Mouse (Mus musculus) Patski (cell line): ENCODE measurements around the gene Crtc3. TPM values are rescaled to one million over a fixed set of nuclear protein-coding genes. Genes with fewer than 3 reads are reported as not detected.

ENCODE experiments used
- ATAC-seq: fragments of 100-300 bp; one replicate; pipeline ENCODE4 v1.8.0; 2021
- CTCF ChIA-PET: fragments of 350-600 bp; sonication (Branson Sonifier 250); formaldehyde crosslinking; loops from one replicate; lab custom pipeline; 2022; ENCODE audit warnings: inconsistent platforms; lab: Charles Lee
- POLR2A ChIA-PET: fragments of 350-600 bp; sonication (Branson Sonifier 250); formaldehyde crosslinking; loops from one replicate; lab custom pipeline; 2022; ENCODE audit warnings: antibody characterized with exemption, inconsistent platforms; lab: Charles Lee
- DNase-seq: peaks from one replicate; pipeline ENCODE4 v3.0.0-alpha.2; 2011; ENCODE audit warnings: low read depth, low spot score
- H3K27me3 ChIP-seq: fragments of 371-371 bp; one replicate; pipeline ENCODE4 v1.5.1; 2021
- CTCF ChIP-seq: fragments of 100-300 bp; IDR thresholded peaks from one replicate; pipeline ENCODE4 v1.5.1; 2021
- in situ Hi-C: fragments of 300-500 bp; cut with MboI; formaldehyde crosslinking; loops from 3 replicates; pipeline ENCODE4 v1.11.1; 2018; ENCODE audit warnings: low pct_unique_long_range_greater_than_20kb, mixed read lengths
- polyA plus RNA-seq: library from polyadenylated mRNA; unstranded; gene quantifications from one replicate; pipeline ENCODE4 v1.2.3, GENCODE M21; 2021

Crtc3 gene
- polyA plus RNA-seq, 1 experiment from 2014 or later, result 25.6 TPM

DNA sequence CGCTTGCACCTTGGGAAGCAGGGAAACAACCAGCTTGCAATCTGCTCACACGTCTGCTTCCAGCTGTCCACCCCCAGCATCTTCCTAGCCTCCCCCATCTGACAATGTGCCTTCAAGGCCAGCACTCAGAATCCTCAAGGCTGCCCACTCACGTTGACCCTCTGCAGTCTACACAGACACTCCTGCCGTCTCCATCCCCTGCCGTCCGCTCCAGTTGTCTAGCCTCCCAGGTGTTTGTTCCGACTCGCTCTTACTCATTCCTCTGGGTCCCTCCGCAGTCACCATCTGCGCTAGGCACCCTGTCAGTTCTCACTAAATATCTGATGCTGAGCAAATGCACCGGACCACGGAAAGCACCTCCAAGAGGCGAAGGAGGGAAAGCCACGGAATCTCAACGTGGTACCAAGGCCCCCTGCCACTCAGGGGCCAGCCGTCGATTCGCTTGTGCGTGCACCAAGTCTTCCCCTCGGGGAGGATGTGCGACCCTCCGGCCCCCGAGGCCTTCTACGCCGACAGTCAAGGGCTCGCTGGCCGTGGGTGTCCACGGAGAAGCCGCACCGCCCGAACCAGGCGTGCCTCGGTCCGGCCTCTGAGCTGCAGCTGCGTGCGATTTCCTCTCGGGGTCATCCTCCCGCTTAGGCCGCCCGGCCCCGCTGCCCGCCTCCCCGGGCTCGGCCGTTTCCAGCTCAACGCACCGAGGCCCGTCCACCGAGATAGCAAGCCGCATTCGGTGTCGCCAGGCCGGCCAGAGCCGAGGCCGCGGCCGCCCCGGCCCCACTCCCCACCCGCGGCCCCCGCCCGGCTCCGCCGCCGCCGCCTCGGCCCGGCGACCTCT is 739 bp downstream of the Crtc3 start:
- ChIA-PET POLR2A (interaction anchor here (0.6 to 2.2 kb wide), 8 partner anchors 11 to 147 kb away, joined by 3 to 5 read pairs (median 3); no protein-coding TSS in a partner anchor), CTCF (interaction anchor here (1.0 to 1.4 kb wide), 2 partner anchors 10 to 67 kb away, joined by 3 to 4 read pairs; no protein-coding TSS in a partner anchor)
- no peaks in the 10 kb centered on the region for H3K27me3 ChIP-seq
- ATAC-seq (peak; percentile 47), DNase-seq (no peak)
- TF ChIP-seq CTCF, result peak; percentile 51
- in situ Hi-C loops, result loop anchor here (5.0 to 25.0 kb wide), 3 partner anchors 53 to 301 kb away; partner anchors contain the start of gene Fes

DNA sequence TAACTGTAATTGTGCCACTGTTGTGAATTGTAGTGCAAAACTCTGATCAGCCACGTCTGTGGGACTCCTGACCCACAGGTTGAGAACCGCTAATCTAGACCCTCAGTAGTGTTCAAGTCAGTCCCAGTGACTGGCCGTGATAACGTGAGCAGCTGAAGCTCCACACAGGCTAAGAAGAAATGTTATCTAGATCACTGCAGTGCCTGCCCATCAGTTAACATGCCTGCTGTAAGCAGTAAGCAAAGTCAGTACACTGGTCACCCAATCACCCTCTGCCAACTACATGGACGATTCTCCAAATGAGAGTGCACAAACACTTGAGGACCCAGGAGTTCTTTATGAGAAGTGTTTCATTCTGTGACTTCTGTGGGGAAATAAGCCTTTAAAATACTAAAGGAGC is 3.0 kb downstream of the Crtc3 start:
- ATAC-seq (no peak), DNase-seq (no peak)
- TF ChIP-seq CTCF, result no peak
- ChIA-PET CTCF (interaction anchor here (1.3 kb wide), 1 partner anchor 16 kb away, joined by 3 read pairs; no protein-coding TSS in a partner anchor), POLR2A (no interaction called here)
- H3K27me3 ChIP-seq, result no peaks in the 10 kb centered on the region
- in situ Hi-C loops, result loop anchor here (5.0 to 25.0 kb wide), 3 partner anchors 51 to 298 kb away; partner anchors contain the start of gene Fes

DNA sequence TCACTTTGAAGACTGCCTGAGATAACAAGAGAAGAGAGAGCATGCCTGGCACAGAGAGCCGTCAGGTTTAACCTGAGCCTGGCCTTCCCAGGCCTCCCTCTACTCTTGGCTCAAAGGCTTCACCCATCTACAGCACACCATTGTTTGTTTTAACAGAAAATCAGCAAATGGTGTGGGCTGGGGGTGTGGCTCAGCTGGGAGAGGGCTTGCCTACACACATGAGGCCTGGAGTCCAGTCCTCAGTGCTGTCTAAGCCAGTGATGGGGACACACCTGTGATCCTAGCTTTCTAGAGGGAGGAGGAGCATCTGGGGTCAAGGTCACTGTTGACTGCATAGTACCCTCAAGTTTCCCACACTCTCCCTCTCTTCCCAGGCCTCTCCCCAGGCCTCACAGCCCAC is 6.0 kb downstream of the Crtc3 start:
- no peak for TF ChIP-seq CTCF
- CTCF ChIA-PET, result no interaction called here
- no peak for ATAC-seq
- DNase-seq, result no peak
- in situ Hi-C loops, result loop anchor here (10.0 to 25.0 kb wide), 2 partner anchors 48 to 295 kb away; partner anchors contain the start of gene Fes
- H3K27me3 ChIP-seq, result no peaks in the 10 kb centered on the region
- POLR2A ChIA-PET, result no interaction called here

- ATAC-seq (no peak), DNase-seq (no peak)
- H3K27me3 ChIP-seq, result no peaks in the 10 kb centered on the region
- ChIA-PET POLR2A (no interaction called here), CTCF (no interaction called here)
- in situ Hi-C loops, result loop anchor here (10.0 to 25.0 kb wide), 2 partner anchors 46 to 293 kb away; partner anchors contain the start of gene Fes
- no peak for TF ChIP-seq CTCF
These were observed 8.3 kb downstream of the Crtc3 start for GRCm38 (mm10) chr7:80680218-80680847.

GRCm38 (mm10) chr7:80672323-80672722 is 16.4 kb downstream of the Crtc3 start:
- CTCF ChIA-PET, result no interaction called here
- no peak for TF ChIP-seq CTCF
- ATAC-seq (no peak), DNase-seq (no peak)
- in situ Hi-C loops, result no loop called here
- H3K27me3 ChIP-seq, result no peaks in the 10 kb centered on the region
- POLR2A ChIA-PET, result no interaction called here

GRCm38 (mm10) chr7:80670889-80671288 is 17.8 kb downstream of the Crtc3 start:
- DNase-seq, result no peak
- POLR2A ChIA-PET, result no interaction called here
- no peak for TF ChIP-seq CTCF
- CTCF ChIA-PET, result no interaction called here
- no peak for ATAC-seq
- H3K27me3 ChIP-seq, result no peaks in the 10 kb centered on the region
- in situ Hi-C loops, result no loop called here

GRCm38 (mm10) chr7:80667190-80667589 is 21.5 kb downstream of the Crtc3 start:
- no peaks in the 10 kb centered on the region for H3K27me3 ChIP-seq
- ChIA-PET CTCF (no interaction called here), POLR2A (no interaction called here)
- DNase-seq, result no peak
- TF ChIP-seq CTCF, result no peak
- ATAC-seq, result no peak
- in situ Hi-C loops, result no loop called here

DNA sequence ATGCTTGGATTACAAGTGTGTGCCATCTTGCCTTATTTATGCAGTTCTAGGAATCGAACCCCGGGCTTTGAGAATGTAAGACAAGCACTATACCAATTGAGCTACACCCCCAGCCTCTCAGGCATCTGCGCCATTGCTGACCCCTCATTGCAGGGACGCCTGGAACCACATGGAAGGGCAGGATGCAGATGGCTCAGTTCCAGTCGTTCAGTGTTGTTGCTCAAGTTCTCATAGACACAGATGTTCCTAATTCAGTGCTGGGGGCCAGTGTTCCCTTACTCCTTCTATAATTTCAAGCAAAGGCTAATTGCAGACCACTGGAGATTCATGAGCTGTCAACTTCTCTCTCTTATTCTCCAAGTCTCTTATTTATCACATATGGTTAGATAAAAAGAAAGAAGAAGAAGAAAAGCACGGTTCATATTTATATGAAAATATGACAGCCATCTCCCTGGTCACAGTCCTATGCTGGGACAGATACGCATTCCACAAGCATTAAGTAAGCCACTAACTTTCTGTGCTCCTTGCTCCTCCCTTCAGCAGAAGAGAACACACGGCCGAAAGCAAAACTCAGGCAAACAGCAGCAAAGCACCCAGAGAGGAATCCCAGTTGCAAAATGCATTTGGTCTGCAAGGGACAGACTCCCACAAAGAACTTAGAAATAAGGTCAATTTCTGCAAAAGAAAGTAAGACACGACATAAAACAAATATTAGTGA is 22.3 kb downstream of the Crtc3 start:
- ATAC-seq (no peak), DNase-seq (no peak)
- no peak for TF ChIP-seq CTCF
- in situ Hi-C loops, result no loop called here
- POLR2A ChIA-PET, result no interaction called here
- no peaks in the 10 kb centered on the region for H3K27me3 ChIP-seq
- CTCF ChIA-PET, result interaction anchor here (1.2 kb wide), 1 partner anchor 83 kb away, joined by 3 read pairs; no protein-coding TSS in a partner anchor

DNA sequence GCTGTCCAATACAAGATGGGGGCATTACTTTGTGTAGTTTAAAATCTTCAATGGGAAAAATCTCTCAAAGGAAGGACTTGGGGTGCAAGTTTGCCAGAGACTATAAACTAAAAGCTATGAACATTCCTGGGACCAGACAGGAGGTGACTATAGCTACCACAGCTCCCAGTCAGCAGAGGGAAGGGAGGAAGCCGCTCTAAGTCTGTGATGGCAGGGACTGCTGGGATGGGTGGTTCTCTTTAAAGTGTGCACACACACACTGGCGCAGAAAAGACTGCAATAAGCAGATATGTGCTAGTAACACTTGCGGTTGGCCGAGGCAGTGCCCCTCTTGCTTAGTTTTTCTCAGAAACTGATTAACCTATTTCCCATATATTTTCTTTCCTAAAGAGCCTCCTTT is 27.6 kb downstream of the Crtc3 start:
- POLR2A ChIA-PET, result interaction anchor here (0.6 kb wide), 1 partner anchor 271 kb away, joined by 3 read pairs; no protein-coding TSS in a partner anchor
- CTCF ChIA-PET, result interaction anchor here (2.1 kb wide), 1 partner anchor 9 kb away, joined by 7 read pairs; no protein-coding TSS in a partner anchor
- H3K27me3 ChIP-seq, result no peaks in the 10 kb centered on the region
- in situ Hi-C loops, result no loop called here
- DNase-seq (no peak), ATAC-seq (no peak)
- no peak for TF ChIP-seq CTCF

DNA sequence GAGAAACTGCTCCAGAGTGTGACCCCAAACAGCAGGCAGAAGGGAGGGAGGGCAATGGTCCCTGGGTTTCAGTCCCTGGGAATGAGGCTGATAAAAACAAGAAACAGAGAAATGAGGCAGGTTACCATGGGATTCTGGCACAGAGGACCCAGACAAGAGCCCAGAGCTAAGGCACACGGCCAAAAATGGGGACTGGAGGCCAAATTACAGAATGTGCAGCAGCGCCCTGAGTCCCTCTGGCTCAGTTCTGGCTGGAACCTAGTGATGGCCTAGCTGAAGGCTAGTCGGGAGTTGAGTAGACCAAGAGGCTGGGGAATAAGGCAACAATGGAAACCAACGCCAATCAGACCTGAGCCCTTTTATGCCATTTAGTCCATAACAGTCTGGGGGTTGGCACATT is 28.1 kb downstream of the Crtc3 start:
- TF ChIP-seq CTCF, result no peak
- POLR2A ChIA-PET, result no interaction called here
- H3K27me3 ChIP-seq, result no peaks in the 10 kb centered on the region
- ATAC-seq, result no peak
- CTCF ChIA-PET, result interaction anchor here (2.1 kb wide), 1 partner anchor 9 kb away, joined by 7 read pairs; no protein-coding TSS in a partner anchor
- in situ Hi-C loops, result no loop called here
- no peak for DNase-seq
